Mouse (Mus musculus): Measurements from ENCODE around the gene Sprr2h.

The Sprr2h gene

GRCm38 (mm10) chr3:92385385-92385784, at the start of gene Sprr2h:
Gene Sprr2h, plus strand, starts transcription at chr3:92385685.
- DNase-seq, result no peak

- no peak for DNase-seq
Measured at GRCm38 (mm10) chr3:92336278-92336677, 49.2 kb upstream of the Sprr2h start.

GRCm38 (mm10) chr3:92338840-92339239, 46.6 kb upstream of the Sprr2h start, which contains the start of gene Sprr2d:
Gene Sprr2d, plus strand, starts transcription at chr3:92339140.
- no peak for DNase-seq

DNA sequence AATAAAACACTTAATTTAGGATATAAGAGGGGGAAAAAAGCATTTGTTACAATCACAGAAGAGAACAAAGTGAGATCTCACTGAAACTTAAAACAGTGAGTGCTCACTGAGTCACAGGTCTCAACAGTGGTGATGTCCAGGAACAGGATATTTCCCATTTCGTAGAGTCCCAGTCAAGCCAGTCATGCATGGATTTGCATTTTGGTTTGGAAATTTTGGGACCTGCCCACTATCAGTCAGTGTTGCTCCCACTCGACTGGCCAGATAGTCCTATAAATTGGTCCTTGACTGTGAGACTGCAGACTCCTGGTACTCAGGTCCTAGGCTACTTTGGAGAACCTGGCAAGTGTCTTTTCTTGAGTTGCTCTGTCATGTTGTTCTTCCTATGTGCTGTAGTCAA, 33.6 kb upstream of the Sprr2h start, which contains the start of gene Sprr2e:
Sprr2e (plus strand) TSS at position 301 of the 400 bp plus-strand sequence.
- no peak for DNase-seq

GRCm38 (mm10) chr3:92361619-92362018, 23.9 kb upstream of the Sprr2h start:
- no peak for DNase-seq

- no peak for DNase-seq
Measured at GRCm38 (mm10) chr3:92364887-92365286, 20.6 kb upstream of the Sprr2h start, which contains the start of gene Sprr2f. Gene Sprr2f, plus strand, starts transcription at chr3:92365187.

- DNase-seq, result no peak
Measured at GRCm38 (mm10) chr3:92373613-92374012, 11.9 kb upstream of the Sprr2h start.

DNA sequence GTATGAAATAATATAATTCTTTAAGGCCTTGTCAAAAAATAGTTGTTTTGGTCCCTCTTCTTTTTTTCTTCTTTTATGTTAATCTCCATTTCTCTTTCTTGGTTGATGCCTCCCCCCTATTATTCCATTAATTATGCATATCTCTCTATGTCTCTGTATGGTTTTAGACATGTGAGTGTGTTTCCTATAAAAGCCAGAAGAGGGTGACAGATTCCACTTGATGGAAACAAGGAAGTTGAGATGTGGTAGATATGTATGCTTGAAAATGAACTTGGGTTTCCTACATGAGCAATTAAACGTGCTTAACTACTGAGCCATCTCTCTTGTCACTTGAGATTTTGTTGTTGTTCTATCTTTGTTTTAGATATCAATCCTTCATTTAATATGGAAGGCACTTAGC, 8.8 kb downstream of the Sprr2h start:
- DNase-seq, result no peak

DNA sequence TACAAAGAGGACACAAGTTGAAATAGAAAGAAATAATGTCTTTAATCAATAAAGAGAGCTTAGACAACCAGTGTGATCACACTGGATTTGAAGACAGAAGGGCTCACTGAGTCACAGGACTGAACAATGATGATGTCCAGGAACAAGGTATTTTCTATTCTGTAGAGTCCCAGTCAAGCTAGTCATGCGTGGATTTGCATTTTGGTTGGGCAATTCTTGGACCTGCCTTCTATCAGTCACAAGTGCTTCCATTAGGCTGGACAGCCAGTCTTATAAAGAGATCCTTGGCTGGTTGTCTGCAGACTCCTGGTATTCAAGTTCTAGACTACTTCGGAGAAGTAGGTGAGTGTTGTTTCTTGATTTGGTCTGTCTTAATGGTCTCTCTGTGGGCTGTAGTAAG, 22.2 kb downstream of the Sprr2h start, which contains the start of gene Sprr2i:
Sprr2i (plus strand) TSS at position 301 of the 400 bp plus-strand sequence.
- DNase-seq, result no peak

- no peak for DNase-seq
Measured at GRCm38 (mm10) chr3:92417782-92418181, 32.3 kb downstream of the Sprr2h start, which contains the start of gene Sprr2j-ps. Gene Sprr2j-ps, plus strand, starts transcription at chr3:92418082.

GRCm38 (mm10) chr3:92429323-92429722, 43.8 kb downstream of the Sprr2h start, which contains the start of gene Gm9774:
Gene Gm9774, minus strand, starts transcription at chr3:92429423.
- DNase-seq, result no peak

DNA sequence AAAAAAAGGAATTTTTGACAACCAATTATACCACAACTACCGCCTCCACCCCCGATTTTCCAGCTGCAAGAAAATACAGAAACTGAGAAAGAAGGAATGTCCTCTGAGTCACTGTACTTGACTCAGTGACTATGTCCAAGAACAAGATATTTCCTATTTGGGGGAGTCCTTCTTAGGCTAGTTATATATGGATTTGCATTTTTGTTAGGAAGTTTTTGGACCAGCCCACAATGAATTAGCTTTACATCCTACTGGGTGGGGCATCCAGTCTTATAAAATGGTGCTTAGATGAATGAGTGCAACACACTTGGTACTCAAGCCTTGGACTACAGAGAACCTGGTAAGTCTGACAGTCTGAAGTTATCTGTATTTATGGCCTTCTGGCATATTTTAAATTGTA, 46.8 kb downstream of the Sprr2h start, which contains the start of gene Sprr2k:
Sprr2k (plus strand) TSS at position 301 of the 400 bp plus-strand sequence.
- no peak for DNase-seq

All from kidney, adult 11 months (tissue).